Mouse (Mus musculus): ENCODE results near the gene Cnrip1.

- TF ChIP-seq POLR2A (IDR thresholded peaks at IDR 0.05; ENCODE audit: low read depth, low read length) (no peak), CTCF (conservative IDR thresholded peaks at IDR 0.05; ENCODE audit: insufficient read depth, insufficient read length, low read depth, low read length) (0 out of 2 replicates have a peak, but pooled peaks have one; percentile 16)
These were observed 31.6 kb downstream of the Cnrip1 start for GRCm38 (mm10) chr11:17082953-17083352.

Measured in kidney, adult 2 months (tissue).